Mouse (Mus musculus) A20 (cell line): Measurements from ENCODE around the gene Gm49373.
A peak's percentile ranks its signal among the peaks of the same experiment; 100 is the strongest.

ENCODE experiments used
- DNase-seq: peaks from one replicate; pipeline ENCODE4 v3.0.0-alpha.2; 2011; ENCODE audit warnings: low read depth, low spot score

Gene Gm49373

DNA sequence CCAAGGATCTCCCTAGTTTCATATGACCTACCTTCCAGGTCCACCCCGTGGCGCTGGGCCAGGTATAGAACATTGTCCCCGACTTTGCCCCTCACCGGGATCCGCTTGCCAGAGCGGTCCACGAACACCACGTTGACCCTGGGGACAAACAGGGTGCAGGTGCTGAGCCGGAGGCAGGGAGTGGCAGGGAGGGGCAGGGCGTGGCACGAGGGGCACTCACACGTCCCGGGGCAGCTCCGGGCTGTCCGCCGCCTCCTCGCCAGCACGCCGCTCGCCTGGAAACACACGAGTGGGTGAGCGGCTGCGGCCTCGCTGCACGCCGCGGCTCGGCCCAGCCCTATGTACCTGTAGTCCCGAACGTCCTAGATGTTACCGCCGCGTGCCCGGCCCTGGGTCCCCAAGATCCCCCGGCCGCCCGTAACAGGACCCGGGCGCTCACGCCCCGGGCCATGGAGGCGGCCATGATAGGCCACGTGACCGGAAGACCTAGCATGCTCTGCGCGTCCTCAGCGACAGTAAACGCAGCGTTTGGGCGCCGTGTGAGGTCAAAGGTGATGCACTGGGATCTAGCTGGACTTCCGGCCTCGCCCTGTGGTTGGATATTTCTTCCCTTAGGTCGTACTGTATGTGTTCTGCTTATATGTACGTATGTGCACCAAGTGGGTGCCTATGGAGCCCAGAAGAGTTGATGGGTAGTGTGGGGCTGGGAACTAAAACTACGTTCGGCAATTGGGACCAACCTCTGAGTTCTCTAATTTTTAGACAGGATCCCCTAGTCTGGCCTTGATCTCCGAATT is at the start of gene Gm49373, which contains the start of gene Fdx1l:
Gene Gm49373, minus strand, starts transcription at position 53 of the 797 bp plus-strand sequence.
Gene Fdx1l, minus strand, starts transcription at position 571 of the 797 bp plus-strand sequence.
- peak; percentile 85 for DNase-seq

DNA sequence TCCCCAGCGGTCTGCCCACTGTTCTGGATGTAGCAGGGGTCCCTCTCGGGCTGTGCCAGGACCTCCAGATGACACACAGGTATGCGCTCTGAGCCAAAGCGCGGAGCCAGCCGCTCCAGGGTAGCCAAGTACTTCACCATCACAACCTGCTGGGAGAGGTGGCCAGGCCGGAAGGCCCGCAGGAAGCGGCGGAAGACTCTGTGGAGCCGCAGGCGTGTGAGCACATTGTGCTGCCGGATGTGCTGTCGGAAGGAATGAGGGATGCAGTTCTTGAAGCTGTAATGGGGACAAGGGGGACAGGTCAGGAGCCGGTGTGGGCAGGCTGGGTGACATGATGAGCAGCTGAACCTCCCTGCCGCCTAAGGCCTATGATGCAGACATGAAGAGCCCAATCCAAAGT is 48.6 kb upstream of the Gm49373 start:
- no peak for DNase-seq

DNA sequence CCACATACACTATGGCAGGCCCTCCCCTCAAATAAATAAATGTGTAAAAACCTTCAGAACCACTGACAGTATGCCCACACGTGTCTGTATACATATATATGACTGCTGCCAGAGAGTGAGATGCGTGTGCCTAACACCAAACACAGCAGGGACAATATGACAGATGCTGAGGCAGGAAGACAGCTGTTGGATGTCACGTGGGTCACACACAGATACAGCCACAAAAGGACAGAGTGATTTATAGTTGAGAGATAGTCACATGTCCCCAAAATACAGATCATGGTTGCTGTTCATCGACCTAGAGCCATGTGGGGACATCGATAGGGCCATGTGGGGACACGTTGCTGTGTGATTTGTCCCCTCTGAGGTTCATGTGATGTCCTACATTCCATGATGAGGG is 44.2 kb upstream of the Gm49373 start:
- DNase-seq = no peak

DNA sequence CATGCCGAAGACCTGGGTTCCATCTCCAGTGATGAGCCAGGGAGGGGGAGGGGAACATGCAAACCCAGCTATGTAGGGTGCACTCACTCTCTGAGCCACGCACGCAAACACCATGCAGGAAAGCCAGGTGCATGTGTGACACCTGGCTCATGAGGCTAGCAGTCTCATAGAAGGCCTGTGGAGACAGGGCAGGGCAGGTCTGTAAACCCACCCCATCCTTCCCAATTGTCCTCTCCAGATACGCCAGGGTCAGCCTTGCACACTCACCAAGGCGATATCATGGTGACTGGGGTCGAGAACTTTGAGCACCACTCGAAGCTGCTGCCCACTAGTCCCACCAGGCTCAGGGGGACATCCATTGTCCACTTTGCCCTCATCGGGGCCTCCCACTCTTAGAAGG is 42.2 kb upstream of the Gm49373 start:
- no peak for DNase-seq

DNA sequence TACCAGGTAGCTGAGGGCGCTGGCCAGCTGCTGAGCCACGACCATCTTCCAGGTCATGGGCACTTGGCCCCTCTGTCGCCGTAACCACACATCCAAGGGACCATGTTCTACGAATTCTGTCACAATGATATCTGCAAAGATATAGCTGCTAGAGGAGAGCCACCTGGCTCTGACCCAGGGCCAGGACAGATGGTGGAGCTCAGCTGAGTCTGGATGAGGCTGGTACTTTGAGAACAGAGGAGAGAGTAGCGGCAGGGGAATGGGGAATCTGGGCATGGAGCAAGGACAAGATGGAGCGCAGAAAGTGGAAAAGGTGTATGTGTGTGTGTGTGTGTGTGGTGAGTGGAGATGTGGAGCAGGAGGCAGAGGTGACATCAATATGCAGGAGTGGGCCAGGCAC is 41.3 kb upstream of the Gm49373 start:
- no peak for DNase-seq

DNA sequence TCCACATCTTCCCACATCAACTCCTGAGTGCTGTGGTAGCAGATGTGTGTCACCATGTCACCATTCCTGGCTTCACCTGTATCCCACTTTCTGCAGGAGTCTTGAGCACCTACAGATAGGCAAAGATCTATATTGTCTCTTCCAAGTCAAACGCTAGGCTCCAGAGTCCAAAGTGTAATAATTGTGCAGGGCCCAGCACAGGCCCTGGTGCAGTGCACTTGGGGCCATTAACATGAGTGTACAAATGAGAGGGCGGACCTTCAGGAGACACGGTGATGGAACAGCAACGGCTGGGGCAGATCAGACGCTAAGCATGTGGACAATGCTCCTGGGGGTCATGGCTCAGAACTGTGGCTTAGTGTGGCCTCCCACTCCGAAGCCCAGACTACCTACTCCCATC is 40.9 kb upstream of the Gm49373 start:
- no peak for DNase-seq

DNA sequence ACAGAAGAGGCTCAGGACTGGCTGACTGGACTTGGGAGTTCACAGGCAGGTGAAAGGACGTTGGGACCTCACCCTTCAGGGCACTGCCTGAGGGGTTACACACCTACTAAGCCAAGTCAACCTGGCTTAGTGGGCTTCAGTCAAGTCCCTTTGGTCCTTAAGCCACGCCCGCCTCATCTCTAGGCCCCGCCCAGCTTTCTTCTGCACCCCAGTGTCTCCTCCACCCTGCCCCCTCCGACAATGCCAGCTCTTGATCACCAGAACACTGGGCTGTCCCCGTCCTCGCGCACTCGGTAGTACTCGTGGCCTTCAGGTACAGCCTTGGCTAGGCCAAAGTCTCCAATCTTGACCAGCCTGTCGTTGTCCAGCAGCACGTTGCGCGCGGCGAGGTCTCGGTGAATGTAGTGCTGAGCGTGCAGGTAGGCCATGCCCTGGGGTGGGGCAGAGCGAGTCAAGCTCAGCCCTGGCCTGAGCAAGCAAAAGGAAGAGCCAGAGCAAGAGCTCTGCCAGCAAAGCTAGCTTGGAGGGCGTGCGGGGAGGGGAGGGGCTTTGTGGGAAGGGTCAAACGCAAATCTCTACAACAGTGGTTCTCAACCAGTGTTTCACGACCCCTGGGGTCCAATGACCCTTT is 34.8 kb upstream of the Gm49373 start:
- no peak for DNase-seq

DNA sequence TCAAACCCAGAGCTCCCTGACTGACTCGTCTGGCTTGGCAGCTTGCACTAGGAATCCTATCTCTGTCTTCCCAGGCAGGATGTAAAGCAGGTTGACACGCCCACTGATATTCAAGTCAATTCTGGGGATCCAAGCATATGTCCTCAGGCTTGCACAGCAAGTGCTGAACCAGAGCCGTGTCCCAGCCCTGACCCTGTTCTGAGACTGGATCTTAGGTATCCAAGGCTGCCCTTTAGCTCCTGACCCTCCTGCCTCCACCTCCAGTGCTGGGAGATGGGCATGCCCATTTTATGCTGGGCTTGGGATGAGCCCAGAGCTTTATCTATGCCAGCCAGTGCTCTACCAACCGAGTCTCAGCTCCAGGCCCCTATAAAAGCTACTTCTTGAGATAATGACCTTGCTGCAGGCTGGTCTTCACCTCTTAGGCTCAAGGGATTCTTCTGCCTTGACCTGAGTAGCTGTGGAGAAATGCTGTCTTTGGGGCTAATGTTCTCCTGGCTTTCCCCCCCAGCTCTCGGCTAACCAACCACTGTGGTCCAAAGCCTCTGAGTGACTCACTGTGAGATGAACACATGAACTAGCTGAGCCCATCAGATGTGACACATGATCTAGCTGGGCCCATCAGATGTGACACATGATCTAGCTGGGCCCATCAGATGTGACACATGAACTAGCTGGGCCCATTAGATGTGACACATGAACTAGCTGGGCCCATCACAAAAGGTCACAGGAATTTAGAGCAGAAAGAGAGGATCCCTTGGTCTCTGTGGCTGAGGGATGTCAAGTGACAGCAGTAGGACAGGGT is 33.1 kb upstream of the Gm49373 start:
- DNase-seq = no peak

DNA sequence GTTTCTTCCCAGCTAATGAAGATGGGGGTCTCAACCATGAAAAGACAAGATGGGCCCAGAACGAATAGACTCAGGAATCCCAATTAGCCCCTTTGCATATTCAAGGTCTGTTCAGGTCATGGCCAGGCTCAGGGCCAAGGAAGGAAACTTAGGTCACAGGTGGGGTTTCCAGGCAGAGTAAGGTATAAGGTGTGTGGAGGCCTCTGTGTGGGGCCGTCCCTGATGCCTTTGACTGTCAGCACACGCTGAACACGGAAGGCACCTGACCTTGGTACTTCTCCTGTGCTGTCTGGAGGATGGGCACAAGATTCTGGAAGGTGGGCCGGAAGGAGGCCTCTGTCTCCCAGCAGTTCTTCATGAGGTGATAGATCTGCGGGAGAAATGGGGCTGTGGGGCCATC is 31.9 kb upstream of the Gm49373 start:
- no peak for DNase-seq

DNA sequence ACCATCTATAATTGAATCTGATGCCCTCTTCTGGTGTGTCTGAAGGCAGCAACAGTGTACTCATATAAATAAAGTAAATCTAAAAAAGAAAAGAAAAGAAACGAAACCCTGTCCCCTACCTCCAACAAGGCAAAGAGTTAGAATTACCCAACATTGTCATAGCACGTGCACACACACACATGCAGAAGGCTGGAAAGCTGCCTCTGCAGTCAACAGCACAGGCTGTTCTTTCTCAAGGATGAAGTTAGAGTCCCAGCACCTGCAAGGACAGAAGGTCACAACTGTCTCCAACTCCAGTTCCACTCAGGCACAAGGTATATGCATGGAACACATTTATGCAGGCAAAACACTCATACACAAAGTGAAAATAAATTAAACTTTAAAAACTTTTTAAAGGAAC is 29.2 kb upstream of the Gm49373 start:
- no peak for DNase-seq

DNA sequence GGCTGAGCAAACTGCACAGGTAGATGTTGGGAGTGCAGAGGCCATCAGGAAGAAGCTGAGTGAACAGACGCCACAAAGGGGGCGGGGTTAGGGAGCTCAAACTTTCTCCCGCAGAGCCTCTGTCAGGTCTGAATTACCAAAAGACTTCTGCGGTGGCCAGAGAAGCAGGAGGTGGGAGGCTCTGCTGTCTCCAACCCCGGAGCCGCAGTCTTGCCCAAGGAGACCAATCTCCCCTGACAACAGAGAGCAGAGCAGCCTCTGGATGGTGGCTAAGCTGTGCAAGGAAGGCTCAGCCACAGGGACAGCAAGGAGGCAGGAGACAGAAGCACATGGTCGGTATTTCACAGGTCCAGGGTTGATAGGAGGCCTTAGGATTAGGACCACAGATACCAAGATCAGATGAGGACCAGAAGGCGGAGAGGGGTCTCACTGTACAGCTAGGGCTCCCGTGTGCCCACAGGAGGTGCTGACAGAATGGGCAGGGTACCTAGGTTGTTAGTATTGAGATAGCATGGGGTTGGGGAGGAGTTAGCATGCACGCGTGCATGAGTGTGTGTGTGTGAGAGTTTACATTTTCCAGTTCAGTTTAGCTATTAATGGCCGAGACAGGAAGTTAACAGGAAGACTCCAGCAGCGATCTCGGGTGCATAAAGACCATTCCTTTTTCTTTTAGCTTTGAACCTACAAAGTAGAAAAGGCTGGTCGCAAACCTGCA is 27.7 kb upstream of the Gm49373 start:
- DNase-seq = no peak

DNA sequence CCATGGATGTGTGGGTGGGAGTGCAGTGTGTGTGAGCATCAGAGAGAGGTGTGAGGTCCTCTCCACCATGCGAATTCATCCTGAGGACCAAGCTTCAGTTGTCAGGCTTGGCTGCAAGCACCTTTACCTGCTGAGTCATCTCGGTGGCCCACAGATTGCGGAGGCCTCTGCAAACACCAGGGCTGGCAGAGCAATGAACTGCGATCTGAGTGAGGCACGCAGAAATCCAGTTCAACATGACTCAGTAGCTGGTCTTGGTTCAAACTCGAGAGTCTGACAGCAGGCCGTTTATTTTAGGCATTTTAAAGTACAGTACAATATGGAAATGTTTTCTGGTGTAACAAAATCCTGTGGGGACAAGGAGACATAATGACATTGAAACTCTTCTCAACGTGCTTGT is 24.9 kb upstream of the Gm49373 start:
- DNase-seq = peak; percentile 30

DNA sequence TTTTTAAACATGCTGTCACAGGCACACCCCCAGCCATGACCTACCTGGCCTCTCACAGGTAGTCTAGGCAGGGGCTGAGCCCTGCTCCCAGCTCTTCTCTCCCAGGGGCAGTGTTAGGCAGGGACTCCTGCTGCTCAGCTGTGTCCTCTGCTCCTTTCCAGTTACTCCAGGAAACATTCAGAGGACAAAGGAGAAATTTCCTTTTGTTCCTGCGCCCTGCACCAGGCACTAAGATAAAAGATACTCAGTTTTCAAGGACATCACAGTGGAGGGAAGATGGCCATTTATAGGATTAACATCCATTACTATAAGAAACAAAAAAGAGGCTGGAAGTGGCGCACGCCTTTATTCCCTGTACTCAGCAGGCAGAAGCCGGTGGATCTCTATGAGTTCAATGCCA is 23.1 kb upstream of the Gm49373 start:
- DNase-seq = no peak

DNA sequence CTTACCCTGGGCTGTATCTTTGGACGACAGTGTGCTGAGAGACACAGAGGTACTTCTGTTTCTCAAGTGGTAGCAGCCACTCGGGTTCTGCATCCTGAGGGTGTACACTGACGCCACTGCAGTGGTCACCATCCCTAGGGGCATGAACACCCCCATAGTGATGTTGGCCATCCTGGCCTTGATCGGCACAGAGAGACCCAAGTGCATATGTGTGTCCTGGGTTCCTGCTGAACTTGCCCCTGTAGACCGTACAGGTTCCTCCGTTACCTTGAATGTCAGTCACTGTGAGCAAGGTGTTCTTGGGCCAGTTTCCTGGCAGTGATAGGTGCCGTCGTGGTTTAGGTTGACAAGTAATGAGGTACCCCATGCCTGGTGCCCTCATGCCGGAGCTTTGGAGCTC is 20.5 kb upstream of the Gm49373 start:
- DNase-seq = no peak

DNA sequence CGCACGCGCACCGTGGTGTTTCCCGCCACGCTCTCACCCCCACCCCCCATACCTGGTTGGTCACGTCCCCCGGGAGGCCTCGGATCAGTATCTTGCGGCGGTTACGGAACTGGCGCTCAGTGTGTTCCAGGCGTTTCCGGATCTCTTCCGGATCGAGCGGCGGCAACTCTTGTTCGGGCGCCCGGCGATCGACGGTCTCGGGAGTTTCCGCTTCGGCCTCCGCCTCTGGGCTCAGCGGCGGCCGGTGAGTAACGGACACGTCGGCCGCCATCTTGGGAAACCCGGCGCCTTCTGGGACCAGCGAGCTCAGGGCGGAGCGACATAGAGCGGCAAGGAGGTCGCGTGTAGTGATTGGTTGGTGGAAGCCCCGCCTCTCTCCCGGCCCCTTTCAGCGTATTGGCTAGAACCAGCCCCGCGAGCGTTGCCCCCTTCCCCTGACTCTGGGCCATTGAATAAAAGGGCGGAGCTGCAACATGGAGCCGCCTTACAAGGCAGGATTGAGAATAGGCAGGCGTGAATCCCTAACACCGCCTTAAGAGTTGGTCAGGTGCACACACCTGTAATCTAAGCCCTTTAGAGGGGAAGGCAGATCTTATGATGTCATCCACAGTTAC is 18.9 kb upstream of the Gm49373 start, which contains the start of the genes Gm38431 and Raver1:
Gene Gm38431, minus strand, starts transcription at position 291 of the 614 bp plus-strand sequence.
Gene Raver1, minus strand, starts transcription at position 302 of the 614 bp plus-strand sequence.
- peak; percentile 94 for DNase-seq

DNA sequence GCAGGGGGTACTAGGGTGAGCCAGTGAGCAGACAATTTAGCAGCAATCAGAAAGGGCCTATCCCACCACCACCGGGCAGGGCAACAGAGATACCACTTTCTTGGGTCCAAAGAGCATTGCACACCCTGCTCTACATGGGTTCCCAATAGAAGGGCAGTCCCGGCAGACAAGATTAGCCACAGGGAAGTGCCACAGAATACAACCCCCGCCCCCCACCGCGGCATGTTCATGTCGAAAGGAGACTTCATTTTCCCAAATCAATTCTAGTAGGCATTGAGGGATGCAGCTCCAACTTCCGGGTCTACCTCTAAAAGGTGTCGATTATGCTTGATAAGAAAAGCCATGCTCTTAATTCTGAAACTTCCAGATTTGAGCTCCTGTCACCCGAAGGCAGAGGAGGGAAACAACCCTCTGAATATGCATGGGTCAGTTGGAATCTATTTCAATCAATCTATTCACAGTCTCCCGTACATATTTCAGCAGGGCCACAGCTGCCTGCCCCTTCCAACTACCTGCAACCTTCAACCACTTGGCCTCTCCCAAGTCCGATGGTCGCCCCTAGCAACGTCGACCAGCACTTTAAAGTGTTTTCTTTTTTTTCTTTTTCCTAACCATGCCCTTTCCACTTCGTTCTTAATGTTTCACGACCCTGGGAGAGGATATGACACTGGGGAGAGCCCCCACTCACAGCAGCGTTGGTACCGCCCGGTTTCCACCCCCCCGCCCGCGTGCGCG is 18.2 kb upstream of the Gm49373 start:
- DNase-seq = no peak

DNA sequence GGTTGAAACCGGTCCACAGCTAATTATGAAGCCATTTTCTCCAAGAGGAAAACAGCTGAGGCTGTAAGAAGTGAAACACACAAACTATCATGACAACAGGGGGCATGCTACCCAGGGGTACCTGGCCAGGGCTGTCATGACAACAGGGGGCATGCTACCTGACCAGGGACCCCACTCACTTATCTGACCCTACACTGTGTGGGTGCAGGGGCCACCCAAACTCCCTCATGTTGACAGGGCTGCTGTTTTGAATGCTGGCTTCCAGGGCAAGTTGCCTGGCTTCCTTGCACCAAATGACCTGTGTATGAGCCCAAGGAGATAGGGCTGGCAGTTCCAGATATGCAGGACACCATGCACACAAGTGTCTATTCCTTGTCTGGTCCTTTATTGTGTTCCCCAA is 17.6 kb upstream of the Gm49373 start:
- no peak for DNase-seq

DNA sequence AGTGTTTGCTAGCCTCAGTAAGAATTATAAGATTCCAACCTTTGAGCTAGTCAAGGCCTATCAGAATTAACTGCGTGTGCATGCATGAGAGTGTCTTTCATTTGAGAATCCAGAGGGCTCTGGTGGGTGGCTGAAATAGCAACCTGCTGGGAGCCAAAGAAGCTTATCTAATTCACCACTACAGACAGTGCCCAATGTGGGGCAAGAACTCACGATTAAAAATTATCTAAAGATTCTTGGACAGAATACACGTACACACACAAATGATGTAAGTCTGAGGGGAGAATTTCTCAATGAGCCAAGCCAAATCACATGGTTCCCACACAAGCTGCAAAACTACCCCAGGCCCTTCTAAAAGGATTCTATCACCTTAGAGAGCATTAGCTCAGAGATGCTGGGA is 10.4 kb upstream of the Gm49373 start:
- no peak for DNase-seq

DNA sequence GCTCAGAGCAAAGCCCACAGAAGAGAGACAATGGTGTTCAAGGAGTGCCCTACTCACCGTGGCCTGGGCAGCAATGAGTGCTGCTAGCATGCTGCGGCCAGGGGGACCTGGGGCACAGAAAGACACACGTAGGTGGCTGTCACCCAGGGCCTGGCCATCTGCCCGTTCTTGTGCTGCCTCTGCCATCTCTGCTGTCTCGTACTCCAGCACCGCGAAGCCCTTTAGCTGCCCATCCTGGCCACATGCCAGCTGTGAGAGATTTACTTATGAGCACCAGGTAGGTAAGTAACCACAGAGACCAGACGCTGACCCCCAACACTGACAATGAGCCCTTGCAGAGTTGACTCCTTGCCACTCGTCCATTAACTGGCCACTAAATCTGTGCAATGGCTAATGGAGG is 8.2 kb upstream of the Gm49373 start:
- DNase-seq = no peak

DNA sequence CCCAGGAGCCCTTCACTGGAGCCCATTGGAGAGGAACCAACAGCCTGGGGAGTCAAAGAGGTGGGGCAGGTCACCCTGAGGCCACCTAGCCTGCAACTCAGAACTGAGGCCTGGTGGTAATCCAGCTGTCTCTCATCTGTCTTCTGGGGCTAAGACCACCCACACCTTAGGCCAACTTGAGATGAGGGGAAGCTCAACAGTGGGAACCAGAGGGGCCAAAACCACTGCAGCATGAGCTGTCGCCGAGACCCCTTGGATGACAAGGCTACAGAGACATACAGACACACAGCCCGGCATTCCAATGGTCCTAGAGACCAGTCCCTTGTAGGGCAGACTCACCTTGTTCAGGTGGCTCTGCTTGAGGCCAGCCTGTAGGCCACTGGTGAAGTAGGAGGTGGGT is 2.7 kb upstream of the Gm49373 start:
- DNase-seq = no peak

DNA sequence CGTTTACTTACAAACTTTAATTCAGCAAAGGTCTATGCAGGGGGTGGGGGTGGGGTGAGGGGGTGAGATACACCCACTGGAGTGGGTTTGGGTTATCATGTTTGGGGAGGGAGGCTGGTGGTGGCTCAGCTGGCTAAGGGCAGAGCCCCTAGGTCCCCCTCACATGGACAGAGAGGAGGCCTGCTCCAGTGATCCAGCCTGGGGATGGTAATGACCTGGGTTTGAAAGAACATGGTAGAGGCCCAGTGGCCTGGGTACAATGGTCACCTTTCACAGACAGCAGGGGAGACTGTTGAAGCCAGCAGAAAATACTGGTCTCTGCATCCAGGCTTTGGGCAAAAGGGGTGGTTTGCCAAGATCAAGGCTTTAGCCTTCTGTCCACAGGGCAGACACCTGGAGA is 1.3 kb upstream of the Gm49373 start:
- DNase-seq = no peak
